Mouse (Mus musculus) cerebellum, adult 2 months (tissue): ENCODE data around the gene Gnaz. TPM values are rescaled to one million over a fixed set of nuclear protein-coding genes. Genes with fewer than 3 reads are reported as not detected.

ENCODE experiments used
- DNase-seq, 2 experiments: peaks; one replicate each; pipeline ENCODE4 v3.0.0; 2021
- H3K27ac ChIP-seq: fragments of 200-500 bp; 2 replicates; pipeline ENCODE4 v1.5.1; 2012; ENCODE audit warnings: low read length, control low read depth, inconsistent platforms; ENCODE audit not compliant: insufficient read depth
- H3K27me3 ChIP-seq: fragments of 200-500 bp; 2 replicates; pipeline ENCODE4 v1.6.1; 2012; ENCODE audit warnings: inconsistent platforms, mild to moderate bottlenecking, low read length, moderate library complexity; ENCODE audit not compliant: control insufficient read depth, insufficient read depth
- H3K4me1 ChIP-seq: fragments of 200-500 bp; 2 replicates; pipeline ENCODE4 v1.6.1; 2011; ENCODE audit warnings: low read length; ENCODE audit not compliant: control insufficient read depth, insufficient read depth
- H3K4me3 ChIP-seq: fragments of 200-500 bp; replicated peaks from 2 replicates; pipeline ENCODE3; 2011; ENCODE audit warnings: mild to moderate bottlenecking, low read depth, low read length, control low read depth; ENCODE audit not compliant: insufficient read depth
- CTCF ChIP-seq: fragments of 200-500 bp; IDR thresholded peaks from 2 replicates; pipeline ENCODE4 v1.5.1; 2011; ENCODE audit warnings: low read depth, mild to moderate bottlenecking, control low read depth, low read length, moderate library complexity, borderline replicate concordance; ENCODE audit not compliant: insufficient read depth
- POLR2A ChIP-seq: fragments of 200-500 bp; IDR thresholded peaks from 2 replicates; pipeline ENCODE4 v1.6.1; 2011; ENCODE audit warnings: low read length, control low read depth, borderline replicate concordance; ENCODE audit not compliant: insufficient read depth
- WGBS: fragments of 180-500 bp; shearing (Covaris S2); methylation state at CpG from one replicate; pipeline ENCODE4 v1.1.7; 2018; 5-methylcytosine and 5-hydroxymethylcytosine counted together
- polyA plus RNA-seq: library from polyadenylated mRNA; depleted of rRNA; stranded (reverse); fragments of >200 nt; gene quantifications from 2 replicates; pipeline ENCODE4 v1.2.3, GENCODE M21; 2012

The Gnaz gene
- polyA plus RNA-seq, 1 experiment, result 44.1 TPM

DNA sequence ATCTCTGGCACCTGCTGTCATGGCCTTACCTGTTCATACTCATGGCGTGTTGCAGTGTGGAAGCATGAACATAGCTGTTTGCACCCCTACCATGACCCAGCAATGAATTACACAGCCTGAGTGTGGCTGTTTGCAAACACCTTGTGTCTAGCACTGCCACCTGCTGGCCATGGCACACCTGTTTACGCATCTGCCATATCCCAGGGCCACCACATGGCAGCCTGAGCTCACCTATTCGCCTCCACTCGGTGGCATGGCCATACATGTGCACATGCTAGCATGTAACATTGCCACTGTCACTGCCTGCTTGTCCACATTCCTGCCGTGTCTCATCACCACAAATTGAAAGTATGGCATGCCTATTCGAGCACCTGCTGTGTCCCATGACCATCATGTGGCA lies 37.4 kb upstream of the Gnaz start:
- peaks cover 16% of the 10 kb centered on the region for H3K4me1 ChIP-seq
- no peak for DNase-seq
- no peaks in the 10 kb centered on the region for H3K27me3 ChIP-seq
- no peak for TF ChIP-seq POLR2A
- peak; percentile 22; the same call in 1 of the 2 replicates for TF ChIP-seq CTCF
- 75% methylated on average over 6 of the region's 6 CpGs for WGBS
- no peak overlapping the region for H3K4me3 ChIP-seq
- H3K27ac ChIP-seq, result no peak overlapping the region

DNA sequence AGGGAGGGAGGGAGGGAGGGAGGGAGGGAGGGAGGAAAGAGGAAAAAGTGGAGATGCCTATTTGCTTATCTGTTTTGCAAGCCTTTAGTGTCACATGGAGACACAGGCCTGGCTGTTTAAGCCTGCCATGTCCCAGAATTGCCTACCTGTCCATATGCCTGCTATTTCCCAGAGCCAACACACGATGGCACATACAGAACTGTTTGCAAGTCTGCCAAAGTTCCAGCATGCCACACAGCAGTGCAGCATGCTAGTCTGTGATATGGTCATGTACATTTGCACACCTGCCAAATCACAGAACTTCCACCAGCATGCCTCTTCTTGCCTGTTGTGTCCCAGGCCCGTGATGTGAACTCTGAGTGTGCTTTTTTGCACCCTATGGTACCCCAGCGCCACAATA lies 36.4 kb upstream of the Gnaz start:
- H3K27ac ChIP-seq, result no peak overlapping the region
- peaks cover 10% of the 10 kb centered on the region for H3K4me1 ChIP-seq
- H3K4me3 ChIP-seq, result no peak overlapping the region
- peak in 1 of 2 experiments; percentile 51 for DNase-seq
- 50% methylated on average over 3 of the region's 3 CpGs for WGBS
- no peaks in the 10 kb centered on the region for H3K27me3 ChIP-seq
- TF ChIP-seq CTCF, result no peak; the same call in 1 of the 2 replicates
- no peak for TF ChIP-seq POLR2A

DNA sequence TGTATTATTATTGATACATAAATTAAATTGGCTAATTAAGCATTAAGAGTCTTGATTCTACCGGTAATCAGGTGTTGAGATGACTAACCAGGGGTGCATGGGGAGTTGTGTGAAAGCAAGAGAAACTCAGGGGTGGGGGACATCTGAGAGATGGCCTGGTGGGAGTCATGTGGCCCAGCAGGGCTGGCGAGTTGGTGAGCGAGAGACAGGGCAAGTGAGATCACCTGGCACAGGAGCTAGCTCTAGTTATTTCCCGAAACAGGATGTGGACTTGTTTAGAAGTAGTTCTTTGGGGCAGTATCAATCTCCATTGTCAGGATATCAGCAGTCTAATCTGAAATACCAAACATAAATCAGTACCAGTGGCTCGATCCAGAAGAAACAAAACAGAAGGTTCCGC lies 35.3 kb upstream of the Gnaz start:
- TF ChIP-seq CTCF (no peak), POLR2A (no peak)

DNA sequence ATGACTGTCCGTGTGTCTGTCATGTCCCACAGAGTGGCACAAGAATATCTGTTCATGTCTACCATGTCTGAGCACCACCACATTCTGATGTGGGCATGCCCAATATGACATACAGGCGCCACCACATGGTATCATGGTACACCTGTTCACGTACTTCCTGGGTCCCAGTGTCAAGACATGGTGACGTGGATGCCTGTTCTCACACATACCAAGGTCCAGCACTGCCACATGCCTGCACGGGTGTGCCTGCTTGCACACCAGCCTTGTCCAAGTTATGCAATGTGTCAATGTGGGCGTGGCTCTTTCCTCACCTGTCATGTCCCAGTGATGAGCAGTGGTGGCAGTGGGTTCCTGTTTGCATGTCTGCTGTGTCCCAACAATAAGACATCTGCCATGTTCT lies 34.5 kb upstream of the Gnaz start:
- Histone ChIP-seq H3K27me3 (no peaks in the 10 kb centered on the region), H3K27ac (no peak overlapping the region), H3K4me1 (peaks cover 10% of the 10 kb centered on the region), H3K4me3 (no peak overlapping the region)
- no peak for DNase-seq
- WGBS, result 91% methylated on average over 6 of the region's 6 CpGs
- TF ChIP-seq CTCF, result no peak
- no peak for TF ChIP-seq POLR2A

More for the DNA sequence above, 35.3 kb upstream of the Gnaz start:
- no peak for DNase-seq
- Histone ChIP-seq H3K4me1 (peaks cover 10% of the 10 kb centered on the region), H3K4me3 (no peak overlapping the region), H3K27ac (no peak overlapping the region), H3K27me3 (no peaks in the 10 kb centered on the region)
- WGBS, result 85% methylated on average over 6 of the region's 6 CpGs

DNA sequence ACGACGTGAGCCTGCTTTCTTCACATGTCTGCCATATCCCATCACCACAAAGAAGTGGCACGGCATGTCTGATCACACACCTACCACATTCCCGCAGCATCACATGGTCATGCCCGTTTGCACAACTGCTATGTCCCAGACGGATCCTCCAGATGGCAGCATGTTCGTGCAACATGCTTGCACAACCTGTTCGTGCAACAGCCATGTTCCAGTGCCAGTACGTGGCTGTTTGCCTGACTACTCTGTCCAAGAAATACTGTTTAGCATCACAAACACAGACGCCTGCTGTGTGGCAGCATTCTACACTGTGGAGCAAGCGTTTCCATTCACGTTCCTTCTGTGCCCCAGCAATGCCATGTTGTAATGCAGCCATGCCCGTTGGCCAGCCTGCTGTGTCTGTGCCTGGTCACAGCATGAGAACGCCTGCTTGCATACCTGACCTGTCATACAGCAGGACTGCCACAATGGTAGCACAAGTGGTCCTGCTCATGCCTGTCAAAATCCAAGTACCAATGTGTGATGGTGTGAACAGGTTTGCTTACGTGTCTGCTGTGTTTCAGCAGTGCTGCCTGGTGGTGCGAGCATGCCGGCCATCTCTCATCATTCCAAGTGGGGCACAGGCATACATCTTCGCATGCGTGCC lies 33.3 kb upstream of the Gnaz start:
- H3K4me1 ChIP-seq, result peaks cover 5% of the 10 kb centered on the region
- no peaks in the 10 kb centered on the region for H3K27me3 ChIP-seq
- DNase-seq, result no peak
- TF ChIP-seq POLR2A (no peak), CTCF (peak; percentile 0; the same call in 1 of the 2 replicates)
- 44% methylated on average over 19 of the region's 19 CpGs for WGBS
- H3K27ac ChIP-seq, result no peak overlapping the region
- no peak overlapping the region for H3K4me3 ChIP-seq

DNA sequence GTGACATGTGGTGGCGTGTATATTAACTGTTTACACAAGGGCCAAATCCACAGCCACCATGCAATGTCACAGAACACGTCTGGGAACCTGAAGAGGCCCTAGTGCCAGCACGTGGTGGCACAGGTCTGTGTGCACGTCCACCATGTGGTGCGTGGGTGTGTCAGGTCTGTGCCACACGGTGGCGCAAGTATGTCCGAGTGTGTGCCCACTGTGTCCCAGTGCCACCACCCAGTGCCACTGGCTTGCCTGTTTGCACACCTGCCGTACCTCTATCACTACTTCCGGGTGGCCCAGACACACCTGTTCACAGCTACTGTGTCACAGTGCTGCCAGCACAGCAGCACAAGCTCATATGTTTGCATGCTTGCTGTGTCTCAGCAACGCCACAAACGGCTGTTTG lies 32.5 kb upstream of the Gnaz start:
- Histone ChIP-seq H3K4me1 (0 out of 2 replicates have a peak, but pooled peaks cover 4% of the 10 kb centered on the region), H3K27me3 (no peaks in the 10 kb centered on the region), H3K4me3 (no peak overlapping the region), H3K27ac (no peak overlapping the region)
- 80% methylated on average over 12 of the region's 12 CpGs for WGBS
- TF ChIP-seq POLR2A, result no peak
- TF ChIP-seq CTCF, result no peak
- no peak for DNase-seq

DNA sequence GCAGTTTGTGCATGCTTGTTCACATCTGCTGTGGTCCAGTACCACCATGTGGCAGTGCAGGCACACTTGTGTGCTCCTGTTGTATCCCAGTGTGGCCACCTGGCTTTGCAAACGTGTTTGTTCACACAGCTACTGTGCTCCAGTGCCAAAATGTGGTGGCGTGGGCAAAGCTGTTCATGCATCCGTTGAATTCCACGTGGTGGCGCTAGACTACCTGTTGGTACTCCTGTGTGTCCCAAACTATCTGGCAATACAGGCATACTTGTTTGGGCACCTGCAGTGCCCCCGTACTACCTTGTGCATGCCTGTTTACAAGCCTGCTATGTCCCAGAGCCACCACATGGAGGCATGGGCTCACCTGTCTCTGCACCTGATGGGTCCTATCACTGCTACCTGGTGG lies 32.0 kb upstream of the Gnaz start:
- DNase-seq, result peak; percentile 19 to 21
- Histone ChIP-seq H3K4me1 (0 out of 2 replicates have a peak, but pooled peaks cover 4% of the 10 kb centered on the region), H3K27ac (no peak overlapping the region), H3K27me3 (no peaks in the 10 kb centered on the region), H3K4me3 (no peak overlapping the region)
- WGBS, result 23% methylated on average over 6 of the region's 6 CpGs
- TF ChIP-seq CTCF, result peak; percentile 45; the same call in 1 of the 2 replicates
- TF ChIP-seq POLR2A, result no peak

DNA sequence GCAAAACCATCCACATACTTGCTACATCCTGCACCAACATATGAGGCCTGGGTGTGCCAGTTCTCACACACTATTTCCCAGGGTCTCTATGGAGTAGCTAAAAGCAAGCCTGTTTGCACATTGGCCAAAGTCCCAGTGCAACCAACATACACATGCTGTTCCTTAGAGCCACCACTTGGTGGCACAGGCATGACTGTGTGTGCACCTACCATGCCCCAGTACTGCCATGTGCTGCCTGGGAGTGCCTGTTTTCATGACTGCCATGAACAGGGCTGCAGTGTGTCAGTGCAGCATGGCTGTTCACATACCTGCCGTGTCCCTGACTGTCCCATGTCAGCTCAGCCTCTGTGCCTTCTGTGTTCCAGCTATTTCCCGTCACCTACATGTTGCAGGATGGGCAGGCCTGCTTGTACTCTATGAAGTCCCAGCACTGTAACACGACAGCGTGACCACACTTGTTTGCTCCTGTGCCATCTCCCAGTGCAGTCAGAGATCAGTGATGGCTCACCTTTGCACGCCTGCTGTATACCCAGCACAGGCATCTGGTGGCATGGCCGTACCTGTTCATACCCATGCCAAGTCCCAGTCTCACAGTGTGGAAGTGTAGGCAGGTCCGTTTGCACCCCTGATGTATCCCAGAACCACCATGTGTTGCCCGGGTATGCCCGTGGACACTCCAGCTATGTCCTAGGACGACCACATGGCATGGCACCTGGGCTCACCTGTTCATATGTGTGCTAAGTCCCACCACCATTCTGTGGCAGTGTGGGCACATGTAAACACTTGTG lies 29.8 kb upstream of the Gnaz start:
- DNase-seq, result peak; percentile 30 to 33
- TF ChIP-seq POLR2A, result no peak
- peak; percentile 90 for TF ChIP-seq CTCF
- no peaks in the 10 kb centered on the region for H3K4me1 ChIP-seq
- H3K4me3 ChIP-seq, result no peak overlapping the region
- 84% methylated on average over 10 of the region's 10 CpGs for WGBS
- no peak overlapping the region for H3K27ac ChIP-seq
- no peaks in the 10 kb centered on the region for H3K27me3 ChIP-seq
